Mouse (Mus musculus): ENCODE measurements around the gene Cdk2ap2. TPM values are rescaled to one million over a fixed set of nuclear protein-coding genes. Genes with fewer than 3 reads are reported as not detected.

The Cdk2ap2 gene
- polyA plus RNA-seq, 1 experiment from 2014 or later = 87.0 TPM

- no peak for DNase-seq (ENCODE audit: low spot score)
- Histone ChIP-seq H3K36me3 (peaks cover 2% of the 10 kb centered on the region), H3K9me3 (replicated peaks) (no peaks in the 10 kb centered on the region), H3K27ac (no peak overlapping the region), H3K4me3 (no peak overlapping the region), H3K4me1 (peaks cover 41% of the 10 kb centered on the region), H3K27me3 (ENCODE audit: low read depth, poor library complexity, severe bottlenecking) (no peaks in the 10 kb centered on the region)
- 85% methylated on average over 16 of the region's 16 CpGs for WGBS
These were observed 47.8 kb downstream of the Cdk2ap2 start for GRCm38 (mm10) chr19:4144550-4145498.

- Histone ChIP-seq H3K27me3 (ENCODE audit: low read depth, poor library complexity, severe bottlenecking) (no peaks in the 10 kb centered on the region), H3K27ac (no peak overlapping the region)
- 95% methylated on average over 5 of the region's 5 CpGs for WGBS
These were observed 49.0 kb downstream of the Cdk2ap2 start for GRCm38 (mm10) chr19:4145936-4146335.

GRCm38 (mm10) chr19:4146366-4147021, 49.5 kb downstream of the Cdk2ap2 start:
- no peak overlapping the region for H3K27ac ChIP-seq
- WGBS = 68% methylated on average over 12 of the region's 12 CpGs
- no peak overlapping the region for H3K4me3 ChIP-seq
- H3K36me3 ChIP-seq = peaks cover 19% of the 10 kb centered on the region
- H3K9me3 ChIP-seq (replicated peaks) = no peaks in the 10 kb centered on the region
- H3K4me1 ChIP-seq = peaks cover 50% of the 10 kb centered on the region
- DNase-seq (ENCODE audit: low spot score) = no peak
- no peaks in the 10 kb centered on the region for H3K27me3 ChIP-seq (ENCODE audit: low read depth, poor library complexity, severe bottlenecking)

More at GRCm38 (mm10) chr19:4145936-4146335, 49.0 kb downstream of the Cdk2ap2 start:
- peaks cover 50% of the 10 kb centered on the region for H3K4me1 ChIP-seq
- no peak for DNase-seq (ENCODE audit: low spot score)
- H3K36me3 ChIP-seq = peaks cover 13% of the 10 kb centered on the region
- H3K9me3 ChIP-seq (replicated peaks) = no peaks in the 10 kb centered on the region
- no peak overlapping the region for H3K4me3 ChIP-seq

- Histone ChIP-seq H3K4me1 (peaks cover 50% of the 10 kb centered on the region), H3K36me3 (peaks cover 24% of the 10 kb centered on the region), H3K4me3 (no peak overlapping the region), H3K27ac (no peak overlapping the region), H3K9me3 (replicated peaks) (no peaks in the 10 kb centered on the region), H3K27me3 (ENCODE audit: low read depth, poor library complexity, severe bottlenecking) (no peaks in the 10 kb centered on the region)
- 61% methylated on average over 3 of the region's 3 CpGs for WGBS
- DNase-seq (ENCODE audit: low spot score) = no peak
These were observed 50.0 kb downstream of the Cdk2ap2 start for GRCm38 (mm10) chr19:4147022-4147405.

- Histone ChIP-seq H3K4me1 (peaks cover 47% of the 10 kb centered on the region), H3K27ac (peak overlapping the region; percentile 90), H3K4me3 (peak overlapping the region; percentile 90), H3K27me3 (ENCODE audit: low read depth, poor library complexity, severe bottlenecking) (no peaks in the 10 kb centered on the region), H3K9me3 (replicated peaks) (no peaks in the 10 kb centered on the region), H3K36me3 (peaks cover 33% of the 10 kb centered on the region)
- no peak for DNase-seq (ENCODE audit: low spot score)
- WGBS = 38% methylated on average over 9 of the region's 9 CpGs
These were observed 51.0 kb downstream of the Cdk2ap2 start for GRCm38 (mm10) chr19:4147782-4148490.

- Histone ChIP-seq H3K4me3 (peak within 1 kb of the TSS; percentile 90), H3K27me3 (ENCODE audit: low read depth, poor library complexity, severe bottlenecking) (no peaks in the 10 kb centered on the region), H3K36me3 (peaks cover 39% of the 10 kb centered on the region), H3K4me1 (peaks cover 49% of the 10 kb centered on the region), H3K27ac (peak within 1 kb of the TSS; percentile 90), H3K9me3 (replicated peaks) (no peaks in the 10 kb centered on the region)
- WGBS = under 1% methylated on average over 24 of the region's 33 CpGs
- peak; percentile 97 for DNase-seq (ENCODE audit: low spot score)
These were observed 51.5 kb downstream of the Cdk2ap2 start, which contains the start of gene Coro1b for GRCm38 (mm10) chr19:4148491-4148806. Gene Coro1b (plus strand): TSS chr19:4148619.

Other genes with a start within 250 kb of the Cdk2ap2 start
- gene Chka, start 245.4 kb upstream of the Cdk2ap2 start, polyA plus RNA-seq (2016; fragmentation: Nextera tagmentation; extraction: Ambion mirVana) = 48.5 and 50.0 TPM in 2 replicates
- gene Tcirg1, start 190.0 kb upstream of the Cdk2ap2 start, polyA plus RNA-seq (2016; fragmentation: Nextera tagmentation; extraction: Ambion mirVana) = 27.9 and 39.4 TPM in 2 replicates
- gene Ndufs8, start 184.4 kb upstream of the Cdk2ap2 start, polyA plus RNA-seq (2016; fragmentation: Nextera tagmentation; extraction: Ambion mirVana) = 249 and 273 TPM in 2 replicates
- 0.20 and 0.33 TPM in 2 replicates for gene Aldh3b1, start 167.4 kb upstream of the Cdk2ap2 start, polyA plus RNA-seq (2016; fragmentation: Nextera tagmentation; extraction: Ambion mirVana)
- gene Unc93b1, start 162.0 kb upstream of the Cdk2ap2 start, polyA plus RNA-seq (2016; fragmentation: Nextera tagmentation; extraction: Ambion mirVana) = 5.4 and 6.7 TPM in 2 replicates
- gene Aldh3b3, start 138.5 kb upstream of the Cdk2ap2 start, polyA plus RNA-seq (2016; fragmentation: Nextera tagmentation; extraction: Ambion mirVana) = not detected in 2 replicates
- 1.4 and 2.4 TPM in 2 replicates for gene Aldh3b2, start 124.9 kb upstream of the Cdk2ap2 start, polyA plus RNA-seq (2016; fragmentation: Nextera tagmentation; extraction: Ambion mirVana)
- gene Acy3, start 110.6 kb upstream of the Cdk2ap2 start, polyA plus RNA-seq (2016; fragmentation: Nextera tagmentation; extraction: Ambion mirVana) = 3.9 and 5.6 TPM in 2 replicates
- gene Tbx10, start 104.4 kb upstream of the Cdk2ap2 start, polyA plus RNA-seq (2016; fragmentation: Nextera tagmentation; extraction: Ambion mirVana) = 0.10 TPM in 1 of 2 replicates, not detected in the other
- 32.4 and 36.0 TPM in 2 replicates for gene Nudt8, start 96.6 kb upstream of the Cdk2ap2 start, polyA plus RNA-seq (2016; fragmentation: Nextera tagmentation; extraction: Ambion mirVana)
- gene Gm49405, start 96.6 kb upstream of the Cdk2ap2 start, polyA plus RNA-seq (2016; fragmentation: Nextera tagmentation; extraction: Ambion mirVana) = 3.5 and 4.6 TPM in 2 replicates
- gene Doc2g, start 93.9 kb upstream of the Cdk2ap2 start, polyA plus RNA-seq (2016; fragmentation: Nextera tagmentation; extraction: Ambion mirVana) = 5.0 and 7.6 TPM in 2 replicates
- 220 and 221 TPM in 2 replicates for gene Ndufv1, start 84.4 kb upstream of the Cdk2ap2 start, polyA plus RNA-seq (2016; fragmentation: Nextera tagmentation; extraction: Ambion mirVana)
- gene Gstp1, start 59.2 kb upstream of the Cdk2ap2 start, polyA plus RNA-seq (2016; fragmentation: Nextera tagmentation; extraction: Ambion mirVana) = 478 and 510 TPM in 2 replicates
- gene Gstp2, start 51.2 kb upstream of the Cdk2ap2 start, polyA plus RNA-seq (2016; fragmentation: Nextera tagmentation; extraction: Ambion mirVana) = 0.62 and 0.88 TPM in 2 replicates
- gene Gstp3, start 37.6 kb upstream of the Cdk2ap2 start, polyA plus RNA-seq (2016; fragmentation: Nextera tagmentation; extraction: Ambion mirVana) = not detected in 2 replicates
- gene Cabp2, start 15.6 kb upstream of the Cdk2ap2 start, polyA plus RNA-seq (2016; fragmentation: Nextera tagmentation; extraction: Ambion mirVana) = not detected in 2 replicates
- gene Pitpnm1, start 2.8 kb downstream of the Cdk2ap2 start, polyA plus RNA-seq (2016; fragmentation: Nextera tagmentation; extraction: Ambion mirVana) = 5.9 and 7.9 TPM in 2 replicates
- 74.9 and 79.2 TPM in 2 replicates for gene Aip, start 28.7 kb downstream of the Cdk2ap2 start, polyA plus RNA-seq (2016; fragmentation: Nextera tagmentation; extraction: Ambion mirVana)
- gene Gpr152, start 42.6 kb downstream of the Cdk2ap2 start, polyA plus RNA-seq (2016; fragmentation: Nextera tagmentation; extraction: Ambion mirVana) = not detected in 2 replicates
- gene Cabp4, start 46.9 kb downstream of the Cdk2ap2 start, polyA plus RNA-seq (2016; fragmentation: Nextera tagmentation; extraction: Ambion mirVana) = 0.15 TPM in 1 of 2 replicates, not detected in the other
- 129 and 148 TPM in 2 replicates for gene Coro1b, start 51.4 kb downstream of the Cdk2ap2 start, polyA plus RNA-seq (2016; fragmentation: Nextera tagmentation; extraction: Ambion mirVana)
- gene Ptprcap, start 56.4 kb downstream of the Cdk2ap2 start, polyA plus RNA-seq (2016; fragmentation: Nextera tagmentation; extraction: Ambion mirVana) = 0.93 and 1.4 TPM in 2 replicates
- gene Rps6kb2, start 66.2 kb downstream of the Cdk2ap2 start, polyA plus RNA-seq (2016; fragmentation: Nextera tagmentation; extraction: Ambion mirVana) = 58.3 and 66.0 TPM in 2 replicates
- 3.2 and 3.3 TPM in 2 replicates for gene Carns1, start 78.3 kb downstream of the Cdk2ap2 start, polyA plus RNA-seq (2016; fragmentation: Nextera tagmentation; extraction: Ambion mirVana)
- gene Tbc1d10c, start 94.1 kb downstream of the Cdk2ap2 start, polyA plus RNA-seq (2016; fragmentation: Nextera tagmentation; extraction: Ambion mirVana) = 0.21 and 1.2 TPM in 2 replicates
- 1,070 and 1,129 TPM in 2 replicates for gene Ppp1ca, start 94.9 kb downstream of the Cdk2ap2 start, polyA plus RNA-seq (2016; fragmentation: Nextera tagmentation; extraction: Ambion mirVana)
- gene Rad9a, start 104.5 kb downstream of the Cdk2ap2 start, polyA plus RNA-seq (2016; fragmentation: Nextera tagmentation; extraction: Ambion mirVana) = 58.2 and 61.5 TPM in 2 replicates
- 4.3 and 6.0 TPM in 2 replicates for gene Clcf1, start 117.1 kb downstream of the Cdk2ap2 start, polyA plus RNA-seq (2016; fragmentation: Nextera tagmentation; extraction: Ambion mirVana)
- gene AC109138.7, start 117.2 kb downstream of the Cdk2ap2 start, polyA plus RNA-seq (2016; fragmentation: Nextera tagmentation; extraction: Ambion mirVana) = not detected in 2 replicates
- 14.0 and 16.2 TPM in 2 replicates for gene Pold4, start 134.7 kb downstream of the Cdk2ap2 start, polyA plus RNA-seq (2016; fragmentation: Nextera tagmentation; extraction: Ambion mirVana)
- 2.5 and 4.4 TPM in 2 replicates for gene Ssh3, start 172.0 kb downstream of the Cdk2ap2 start, polyA plus RNA-seq (2016; fragmentation: Nextera tagmentation; extraction: Ambion mirVana)
- 5.5 and 7.9 TPM in 2 replicates for gene Ankrd13d, start 186.0 kb downstream of the Cdk2ap2 start, polyA plus RNA-seq (2016; fragmentation: Nextera tagmentation; extraction: Ambion mirVana)
- 14.6 and 15.5 TPM in 2 replicates for gene Grk2, start 209.0 kb downstream of the Cdk2ap2 start, polyA plus RNA-seq (2016; fragmentation: Nextera tagmentation; extraction: Ambion mirVana)

All from limb, embryonic 10.5 days (tissue).